Mouse (Mus musculus) megakaryocyte, embryonic 14.5 days (primary cell): ENCODE data around the gene Slc35f5.

ENCODE experiments used
- FLI1 ChIP-seq: IDR thresholded peaks from 2 replicates; pipeline ENCODE4 v1.6.1; 2012; ENCODE audit warnings: low read length, inconsistent platforms, mixed read lengths
- GATA1 ChIP-seq: IDR thresholded peaks from 3 replicates; pipeline ENCODE4 v1.6.1; 2012; ENCODE audit warnings: mixed read lengths, low read length, inconsistent platforms, borderline replicate concordance

DNA sequence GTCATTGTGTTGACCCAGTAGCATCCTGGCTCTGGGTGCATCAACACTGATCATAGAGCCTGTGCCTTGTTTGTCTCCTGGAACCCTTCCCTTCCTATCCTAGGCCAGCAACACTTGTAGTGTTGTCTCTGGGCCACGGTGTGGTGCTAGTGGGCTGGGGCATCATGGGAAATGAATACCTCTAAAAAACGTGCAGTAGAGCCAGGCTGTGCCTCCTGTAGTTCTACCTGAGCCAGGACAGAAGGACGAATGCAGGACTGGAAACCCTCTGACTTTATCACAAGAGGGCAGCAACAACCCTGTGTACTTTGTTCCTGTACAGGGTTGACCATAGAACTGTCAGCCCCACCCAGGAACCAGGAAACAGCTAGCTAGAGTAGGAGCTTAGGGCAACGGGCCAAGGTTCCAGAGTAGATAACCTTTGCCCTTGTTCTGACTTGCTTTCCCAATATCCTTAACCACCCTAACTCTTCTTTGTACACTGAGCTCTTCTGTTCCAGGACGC, 41.2 kb upstream of the Slc35f5 start:
- no peak for TF ChIP-seq GATA1
- TF ChIP-seq FLI1 = no peak
